Mouse (Mus musculus): ENCODE results near the gene Rinl. TPM values are rescaled to one million over a fixed set of nuclear protein-coding genes. Genes with fewer than 3 reads are reported as not detected.

The Rinl gene
- total RNA-seq, 1 experiment from 2014 or later, result 40.5 TPM

DNA sequence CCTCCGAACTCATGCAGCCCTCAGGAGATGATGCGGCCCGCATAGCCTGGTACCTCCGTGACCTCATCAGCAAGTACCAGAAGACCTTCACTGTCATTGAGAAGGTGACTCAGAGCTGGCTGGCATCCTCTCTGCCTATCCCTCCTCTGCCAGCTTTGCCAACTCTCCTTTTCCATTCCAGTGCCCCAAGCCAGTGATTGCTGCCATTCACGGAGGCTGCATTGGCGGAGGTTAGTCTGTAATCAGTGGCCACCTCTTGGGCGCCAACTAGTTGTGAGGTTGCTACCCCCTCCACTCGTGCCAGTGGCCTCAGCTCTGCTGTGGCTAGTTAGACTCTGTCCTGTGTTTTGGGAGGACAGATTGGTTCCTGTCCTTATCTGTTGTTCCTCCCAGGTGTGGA is 41.1 kb downstream of the Rinl start:
- no peak for ATAC-seq (replicated peaks in 1 of 2; ENCODE audit: insufficient read depth in 1 of 2, low FRiP score in 2 of 2, low TSS enrichment in 1 of 2, low read depth in 1 of 2, poor library complexity in 2 of 2, severe bottlenecking in 2 of 2)

DNA sequence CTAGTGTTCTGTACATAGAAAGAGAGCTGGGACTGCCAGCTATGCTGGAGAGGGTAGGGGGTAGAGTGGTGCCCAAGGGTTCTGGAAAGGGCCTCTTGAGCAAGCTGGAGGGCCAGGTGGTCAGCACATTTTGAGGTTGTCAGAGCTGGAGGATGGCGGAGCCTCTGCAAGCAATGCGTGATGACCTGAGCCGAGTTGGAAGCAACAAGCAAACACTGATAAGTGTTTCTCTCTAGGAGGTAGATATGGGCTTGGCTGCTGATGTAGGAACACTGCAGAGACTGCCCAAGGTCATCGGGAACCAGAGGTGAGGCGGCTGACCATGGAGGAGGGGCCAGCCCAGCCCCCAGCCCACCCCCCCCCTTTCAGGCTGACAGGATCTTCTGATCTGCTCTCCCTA is 42.2 kb downstream of the Rinl start:
- ATAC-seq (replicated peaks in 1 of 2; ENCODE audit: insufficient read depth in 1 of 2, low FRiP score in 2 of 2, low TSS enrichment in 1 of 2, low read depth in 1 of 2, poor library complexity in 2 of 2, severe bottlenecking in 2 of 2), result no peak

GRCm38 (mm10) chr7:28831411-28832125 is 42.8 kb downstream of the Rinl start:
- peak; percentile 4 to 14; a peak in 1 of 4 replicates for ATAC-seq (replicated peaks in 1 of 2; ENCODE audit: insufficient read depth in 1 of 2, low FRiP score in 2 of 2, low TSS enrichment in 1 of 2, low read depth in 1 of 2, poor library complexity in 2 of 2, severe bottlenecking in 2 of 2)

GRCm38 (mm10) chr7:28832137-28832536 is 43.4 kb downstream of the Rinl start:
- peak; percentile 34 to 53; a peak in 3 of 4 replicates for ATAC-seq (replicated peaks in 1 of 2; ENCODE audit: insufficient read depth in 1 of 2, low FRiP score in 2 of 2, low TSS enrichment in 1 of 2, low read depth in 1 of 2, poor library complexity in 2 of 2, severe bottlenecking in 2 of 2)

- no peak for ATAC-seq (replicated peaks in 1 of 2; ENCODE audit: insufficient read depth in 1 of 2, low FRiP score in 2 of 2, low TSS enrichment in 1 of 2, low read depth in 1 of 2, poor library complexity in 2 of 2, severe bottlenecking in 2 of 2)
Measured at GRCm38 (mm10) chr7:28833723-28834347, 45.1 kb downstream of the Rinl start, which contains the start of gene Lgals4. Gene Lgals4 (plus strand): TSS chr7:28833854.

DNA sequence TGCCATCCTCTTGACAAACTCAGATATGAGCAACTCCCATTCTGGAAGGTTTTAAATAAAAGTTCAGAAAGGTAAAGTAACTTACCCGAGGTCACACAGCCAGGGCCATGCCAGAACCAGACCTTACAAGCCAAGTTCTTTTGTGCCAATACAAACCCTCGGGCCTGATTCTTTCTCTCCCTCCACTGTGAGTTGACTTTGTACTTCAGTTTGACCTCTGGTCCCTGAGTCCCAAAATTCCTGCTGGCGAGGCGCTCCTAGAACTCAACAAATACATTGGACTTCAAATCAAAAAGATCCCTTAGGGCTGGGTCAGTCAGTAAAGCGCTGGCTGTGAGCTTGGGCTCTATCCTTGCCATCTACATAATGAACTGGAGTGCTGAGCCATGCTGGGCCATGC is 48.2 kb downstream of the Rinl start:
- no peak for ATAC-seq (replicated peaks in 1 of 2; ENCODE audit: insufficient read depth in 1 of 2, low FRiP score in 2 of 2, low TSS enrichment in 1 of 2, low read depth in 1 of 2, poor library complexity in 2 of 2, severe bottlenecking in 2 of 2)

GRCm38 (mm10) chr7:28838331-28838730 is 49.6 kb downstream of the Rinl start:
- peak in 1 of 2 experiments; percentile 63; a peak in 2 of 4 replicates for ATAC-seq (replicated peaks in 1 of 2; ENCODE audit: insufficient read depth in 1 of 2, low FRiP score in 2 of 2, low TSS enrichment in 1 of 2, low read depth in 1 of 2, poor library complexity in 2 of 2, severe bottlenecking in 2 of 2)

GRCm38 (mm10) chr7:28847273-28847672 is 58.5 kb downstream of the Rinl start:
- ATAC-seq (replicated peaks in 1 of 2; ENCODE audit: insufficient read depth in 1 of 2, low FRiP score in 2 of 2, low TSS enrichment in 1 of 2, low read depth in 1 of 2, poor library complexity in 2 of 2, severe bottlenecking in 2 of 2), result no peak

Other genes starting within 250 kb of the Rinl start
- not detected in 2 replicates for gene Sycn, start 248.1 kb upstream of the Rinl start, total RNA-seq (2017)
- not detected in 2 replicates for gene Nccrp1, start 241.7 kb upstream of the Rinl start, total RNA-seq (2017)
- gene Samd4b, start 190.8 kb upstream of the Rinl start, total RNA-seq (2017), result 5.2 and 6.3 TPM in 2 replicates
- gene Pak4, start 190.8 kb upstream of the Rinl start, total RNA-seq (2017), result 7.0 and 10.4 TPM in 2 replicates
- not detected in 2 replicates for gene Acp7, start 157.6 kb upstream of the Rinl start, total RNA-seq (2017)
- gene Fbxo27, start 96.1 kb upstream of the Rinl start, total RNA-seq (2017), result not detected in 2 replicates
- gene Fbxo17, start 72.2 kb upstream of the Rinl start, total RNA-seq (2017), result 1.1 and 2.1 TPM in 2 replicates
- 26.3 and 31.4 TPM in 2 replicates for gene Mrps12, start 47.1 kb upstream of the Rinl start, total RNA-seq (2017)
- 5.9 and 10.6 TPM in 2 replicates for gene Sars2, start 47.0 kb upstream of the Rinl start, total RNA-seq (2017)
- gene Ccer2, start 32.8 kb upstream of the Rinl start, total RNA-seq (2017), result not detected in 2 replicates
- gene Sirt2, start 22.2 kb upstream of the Rinl start, total RNA-seq (2017), result 27.7 and 37.4 TPM in 2 replicates
- gene Nfkbib, start 21.5 kb upstream of the Rinl start, total RNA-seq (2017), result 12.4 and 13.1 TPM in 2 replicates
- 340 and 427 TPM in 2 replicates for gene Hnrnpl, start 19.6 kb downstream of the Rinl start, total RNA-seq (2017)
- gene Ech1, start 36.2 kb downstream of the Rinl start, total RNA-seq (2017), result 120 and 123 TPM in 2 replicates
- 16.7 and 16.8 TPM in 2 replicates for gene Lgals4, start 44.9 kb downstream of the Rinl start, total RNA-seq (2017)
- not detected in 2 replicates for gene Lgals7, start 74.9 kb downstream of the Rinl start, total RNA-seq (2017)
- gene Capn12, start 92.5 kb downstream of the Rinl start, total RNA-seq (2017), result 0.19 TPM in 1 of 2 replicates, not detected in the other
- 38.5 and 43.5 TPM in 2 replicates for gene Actn4, start 173.4 kb downstream of the Rinl start, total RNA-seq (2017)
- 321 and 414 TPM in 2 replicates for gene Eif3k, start 192.9 kb downstream of the Rinl start, total RNA-seq (2017)
- gene Map4k1, start 193.1 kb downstream of the Rinl start, total RNA-seq (2017), result 63.0 and 69.6 TPM in 2 replicates

Data from hematopoietic stem cell, adult 5-6 weeks (primary cell).